In the genomic region with DNA sequence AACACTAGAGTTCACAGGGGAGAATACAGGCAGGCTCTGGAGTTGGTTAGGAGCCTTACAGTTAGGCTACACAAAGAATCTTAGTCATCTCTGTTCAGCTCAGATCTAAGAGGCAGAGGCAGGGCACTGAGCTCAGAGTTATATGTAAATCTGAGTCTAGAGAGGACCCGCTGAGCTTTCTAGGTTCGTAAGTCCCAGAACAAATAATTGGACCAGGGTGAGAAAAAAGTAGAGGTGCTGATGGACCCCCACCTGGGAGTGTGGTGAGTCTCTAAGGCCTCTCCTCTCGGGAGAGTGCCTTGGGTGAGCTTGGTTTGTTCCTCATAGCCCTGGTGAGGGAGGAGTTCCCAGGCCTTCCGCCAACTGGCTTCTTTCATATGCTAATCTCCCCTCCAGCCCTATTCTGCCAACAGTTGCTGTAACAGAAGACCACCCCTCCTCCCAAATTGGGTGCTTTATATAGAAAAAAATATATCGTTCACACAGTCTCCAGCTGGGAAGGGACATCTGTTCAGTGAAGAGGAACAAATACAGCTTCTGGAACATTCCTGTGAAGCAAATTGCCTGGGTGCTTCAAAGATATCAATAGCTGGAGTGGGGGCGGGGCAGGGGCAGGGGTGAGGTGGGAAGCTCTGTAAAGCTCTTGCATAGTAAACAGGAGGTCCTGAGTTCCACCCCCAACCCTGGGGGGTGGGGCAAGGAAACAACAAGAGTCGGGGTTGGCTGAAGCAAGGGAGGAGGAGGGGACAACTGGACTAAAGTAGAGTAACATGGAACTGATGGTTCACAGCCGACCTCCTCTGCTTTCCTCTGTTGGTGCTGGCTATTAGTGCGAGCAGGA, we compare ENCODE assay signal across 9 mouse cellular contexts. TPM values are rescaled to one million over a fixed set of nuclear protein-coding genes. Genes with fewer than 3 reads are reported as not detected.
DNase-seq lines count a peak whose midpoint lies in the region; ATAC-seq lines count a peak whose summit lies in the region.
"Had no signal": no experiment of that assay in that cellular context is flagged by ENCODE, and none has a peak within 500 bp of the region (broad histone marks: within the 10 kb centered on the region; RNA-seq: fewer than 3 reads in every experiment).

No protein-coding gene starts in this region.

- peak overlapping the region; percentile 38 for H3K4me2 ChIP-seq in hindbrain, embryonic 12.5 days (replicated peaks)
- H3K4me2 ChIP-seq in neural tube, embryonic 11.5 days (ENCODE audit: low read depth) = peak overlapping the region; percentile 30

- no peak overlapping the region for H3K9ac ChIP-seq in hindbrain, embryonic 12.5 days
- peak overlapping the region; percentile 43; the same call in 1 of the 2 replicates for H3K9ac ChIP-seq in neural tube, embryonic 11.5 days (ENCODE audit: low read length)

- WGBS in hindbrain, embryonic 12.5 days = 5% methylated on average over 9 of the region's 9 CpGs
- WGBS in limb, embryonic 10.5 days = 5% methylated on average over 9 of the region's 9 CpGs
- WGBS in neural tube, embryonic 11.5 days = 5% methylated on average over 9 of the region's 9 CpGs

- H3K27ac ChIP-seq in hindbrain, embryonic 12.5 days = peak overlapping the region; percentile 85
- peak overlapping the region; percentile 76 for H3K27ac ChIP-seq in limb, embryonic 10.5 days
- H3K27ac ChIP-seq in neural tube, embryonic 11.5 days (ENCODE audit: low read depth, low read length) = peak overlapping the region; percentile 86

- peaks cover 48% of the 10 kb centered on the region for H3K4me1 ChIP-seq in hindbrain, embryonic 12.5 days
- peaks cover 55% of the 10 kb centered on the region for H3K4me1 ChIP-seq in limb, embryonic 10.5 days
- peaks cover 31% of the 10 kb centered on the region for H3K4me1 ChIP-seq in neural tube, embryonic 11.5 days (ENCODE audit: control insufficient read depth, insufficient read depth, low read length)

- no peak for ATAC-seq in cerebellum, adult (ENCODE audit: insufficient number of reproducible peaks, low FRiP score, low TSS enrichment)
- ATAC-seq in hindbrain, embryonic 12.5 days (ENCODE audit: low FRiP score) = peak; percentile 89
- ATAC-seq in neural tube, embryonic 11.5 days (ENCODE audit: insufficient read depth, low FRiP score, low TSS enrichment) = peak; percentile 90

- no peaks in the 10 kb centered on the region for H3K36me3 ChIP-seq in hindbrain, embryonic 12.5 days
- H3K36me3 ChIP-seq in limb, embryonic 10.5 days = no peaks in the 10 kb centered on the region
- no peaks in the 10 kb centered on the region for H3K36me3 ChIP-seq in neural tube, embryonic 11.5 days (ENCODE audit: control insufficient read depth, insufficient read depth, low read length)

- no peaks in the 10 kb centered on the region for H3K9me3 ChIP-seq in hindbrain, embryonic 12.5 days (replicated peaks)
- H3K9me3 ChIP-seq in limb, embryonic 10.5 days (replicated peaks) = no peaks in the 10 kb centered on the region
- no peaks in the 10 kb centered on the region for H3K9me3 ChIP-seq in neural tube, embryonic 11.5 days (ENCODE audit: control insufficient read depth, low read length)

- H3K4me3 ChIP-seq in hindbrain, embryonic 12.5 days = no peak overlapping the region
- H3K4me3 ChIP-seq in limb, embryonic 10.5 days = peak overlapping the region; percentile 26
- no peak overlapping the region for H3K4me3 ChIP-seq in neural tube, embryonic 11.5 days (ENCODE audit: low read depth, low read length)

- peak; percentile 25 to 27 for DNase-seq in cerebellum, adult 18-20 months
- DNase-seq in embryo, embryonic 10 days (ENCODE audit: low spot score) = peak; percentile 88
- DNase-seq in limb, embryonic 10.5 days (ENCODE audit: low spot score) = peak; percentile 72
- peak; percentile 92 for DNase-seq in neural tube, embryonic 11.5 days (ENCODE audit: low spot score)
- no peak for DNase-seq in spleen, adult 12 weeks (ENCODE audit: low spot score)
- no peak for DNase-seq in T-cell, adult 2 months (ENCODE audit: low spot score)

- peaks cover 25% of the 10 kb centered on the region for H3K27me3 ChIP-seq in hindbrain, embryonic 12.5 days
- H3K27me3 ChIP-seq in limb, embryonic 10.5 days (ENCODE audit: low read depth, poor library complexity, severe bottlenecking) = peaks cover 40% of the 10 kb centered on the region
- H3K27me3 ChIP-seq in neural tube, embryonic 11.5 days (ENCODE audit: control insufficient read depth, insufficient read depth, low read length) = peaks cover 13% of the 10 kb centered on the region

RNA-seq across cellular contexts. Expression of a gene that starts 3.3 kb away (rescaled TPM):
- polyA plus RNA-seq in hindbrain, embryonic 12.5 days (2016; fragmentation: Nextera tagmentation; extraction: Ambion mirVana) = 0.10 and 0.55 TPM in 2 replicates
- not detected in 2 replicates for polyA plus RNA-seq in limb, embryonic 10.5 days (2016; fragmentation: Nextera tagmentation; extraction: Ambion mirVana)
- polyA plus RNA-seq in neural tube, embryonic 11.5 days (2014; fragmentation: Nextera tagmentation; extraction: Ambion mirVana) = 0.17 and 0.19 TPM in 2 replicates
- polyA plus RNA-seq: spleen, adult 2 months had no signal

RNA-seq across cellular contexts. Expression of a gene that starts 9.3 kb away (rescaled TPM):
- polyA plus RNA-seq in hindbrain, embryonic 12.5 days (2016; fragmentation: Nextera tagmentation; extraction: Ambion mirVana) = 8.4 and 8.5 TPM in 2 replicates
- 4.6 and 4.7 TPM in 2 replicates for polyA plus RNA-seq in limb, embryonic 10.5 days (2016; fragmentation: Nextera tagmentation; extraction: Ambion mirVana)
- polyA plus RNA-seq in neural tube, embryonic 11.5 days (2014; fragmentation: Nextera tagmentation; extraction: Ambion mirVana) = 9.5 and 10.5 TPM in 2 replicates

Comparison
In these comparisons a context has a peak if more than half of its experiments do, and no peak if none do; other contexts are left out.
1. DNase-seq: peak in cerebellum, adult 18-20 months (2 of 2), embryo, embryonic 10 days (single experiment), limb, embryonic 10.5 days (single experiment) and neural tube, embryonic 11.5 days (single experiment); none in spleen, adult 12 weeks (single experiment) and T-cell, adult 2 months (single experiment).
2. Peak in every context shown above with its lines, with median percentiles within 50 percentile points of each other: H3K27ac ChIP-seq.